Mouse (Mus musculus) spleen, adult 2 months (tissue): Measurements from ENCODE around the gene Nrsn2. TPM values are rescaled to one million over a fixed set of nuclear protein-coding genes. Genes with fewer than 3 reads are reported as not detected.

Source experiments
- DNase-seq, 2 experiments: peaks; one replicate each; pipeline versions ENCODE4 v3.0.0 to v3.0.0-alpha.2; 2012 to 2021; ENCODE audit warnings: low spot score in 2 of 2, low read depth in 1 of 2
- H3K27ac ChIP-seq: fragments of 200-500 bp; 2 replicates; pipeline ENCODE4 v1.5.1; 2012; ENCODE audit warnings: low read length, inconsistent platforms; ENCODE audit not compliant: insufficient read depth
- H3K27me3 ChIP-seq: fragments of 200-500 bp; 2 replicates; pipeline ENCODE4 v1.6.1; 2012; ENCODE audit warnings: mild to moderate bottlenecking, moderate library complexity, low read length, inconsistent platforms; ENCODE audit not compliant: control insufficient read depth, insufficient read depth
- H3K36me3 ChIP-seq: fragments of 200-500 bp; 2 replicates; pipeline ENCODE4 v1.6.1; 2012; ENCODE audit warnings: mild to moderate bottlenecking, low read length, inconsistent platforms; ENCODE audit not compliant: control insufficient read depth, insufficient read depth
- H3K4me1 ChIP-seq: fragments of 200-500 bp; 2 replicates; pipeline ENCODE4 v1.6.1; 2011; ENCODE audit warnings: inconsistent platforms; ENCODE audit not compliant: control insufficient read depth, insufficient read depth, insufficient read length
- H3K4me3 ChIP-seq: fragments of 200-500 bp; 2 replicates; pipeline ENCODE4 v1.5.1; 2011; ENCODE audit warnings: mild to moderate bottlenecking, inconsistent platforms; ENCODE audit not compliant: insufficient read depth, insufficient read length; ENCODE audit errors: extremely low read depth
- CTCF ChIP-seq: fragments of 200-500 bp; IDR thresholded peaks from 2 replicates; pipeline ENCODE4 v1.5.1; 2011; ENCODE audit warnings: mild to moderate bottlenecking, inconsistent platforms; ENCODE audit not compliant: insufficient read depth, insufficient read length, insufficient replicate concordance; ENCODE audit errors: extremely low read depth
- POLR2A ChIP-seq: fragments of 200-500 bp; IDR thresholded peaks from 2 replicates; pipeline ENCODE4 v1.6.1; 2011; ENCODE audit warnings: low read depth, low read length, inconsistent platforms
- WGBS: fragments of 180-500 bp; shearing (Covaris S2); methylation state at CpG from one replicate; pipeline ENCODE4 v1.1.7; 2018; 5-methylcytosine and 5-hydroxymethylcytosine counted together
- polyA plus RNA-seq: library from polyadenylated mRNA; depleted of rRNA; stranded (reverse); fragments of >200 nt; gene quantifications from 2 replicates; pipeline ENCODE4 v1.2.3, GENCODE M21; 2012

The Nrsn2 gene
- polyA plus RNA-seq, 1 experiment: not detected

DNA sequence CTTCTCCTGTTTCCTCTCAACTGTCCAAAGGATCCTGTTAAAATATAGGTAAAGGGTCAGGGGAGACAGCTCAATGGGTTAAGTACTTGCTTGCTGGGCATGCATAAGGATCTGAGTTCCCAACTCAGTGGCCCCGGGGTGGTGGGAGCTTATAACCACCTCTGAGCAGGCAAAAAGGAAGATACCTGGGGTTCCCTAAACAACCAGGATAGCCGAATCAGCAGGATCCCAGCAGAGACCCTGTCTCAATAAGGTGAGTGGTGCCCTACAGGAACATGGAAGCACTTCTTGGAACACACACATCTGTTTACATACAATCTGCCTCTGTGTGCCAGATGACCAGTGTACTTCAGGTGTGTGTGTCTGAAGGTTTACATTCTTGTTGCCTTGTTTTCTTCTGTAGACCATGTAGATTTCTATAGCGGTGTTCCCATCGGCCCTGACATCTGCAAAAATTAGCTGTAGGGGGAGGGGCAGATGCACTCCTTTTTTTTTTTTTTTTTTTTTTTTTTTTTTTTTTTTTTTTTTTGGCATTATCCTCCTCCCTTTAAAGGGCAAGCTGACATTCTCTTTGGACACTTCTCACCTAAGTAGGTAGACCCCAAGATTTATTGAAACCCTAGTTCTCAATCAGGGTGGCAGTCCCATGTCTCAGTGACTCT is 43.0 kb downstream of the Nrsn2 start:
- TF ChIP-seq POLR2A (no peak), CTCF (no peak)
- Histone ChIP-seq H3K27me3 (no peaks in the 10 kb centered on the region), H3K4me1 (peaks cover 11% of the 10 kb centered on the region; the same call in 1 of the 2 replicates), H3K4me3 (no peak overlapping the region), H3K36me3 (peaks cover 3% of the 10 kb centered on the region; the same call in 1 of the 2 replicates), H3K27ac (no peak overlapping the region)
- no peak for DNase-seq
- 83% methylated on average over 4 of the region's 4 CpGs for whole genome bisulfite sequencing

GRCm38 (mm10) chr2:152332101-152332825 is 44.2 kb downstream of the Nrsn2 start, which contains the start of gene Rbck1:
Gene Rbck1 (minus strand): TSS chr2:152332653.
- under 1% methylated on average over 54 of the region's 54 CpGs for whole genome bisulfite sequencing
- peaks cover 11% of the 10 kb centered on the region; the same call in 1 of the 2 replicates for H3K4me1 ChIP-seq
- no peak for TF ChIP-seq CTCF
- TF ChIP-seq POLR2A: peak; percentile 79
- H3K36me3 ChIP-seq: peaks cover 3% of the 10 kb centered on the region
- H3K27me3 ChIP-seq: no peaks in the 10 kb centered on the region
- DNase-seq: peak; percentile 77 to 87
- H3K27ac ChIP-seq: peak within 1 kb of the TSS; percentile 98
- H3K4me3 ChIP-seq: peak within 1 kb of the TSS; percentile 99

DNA sequence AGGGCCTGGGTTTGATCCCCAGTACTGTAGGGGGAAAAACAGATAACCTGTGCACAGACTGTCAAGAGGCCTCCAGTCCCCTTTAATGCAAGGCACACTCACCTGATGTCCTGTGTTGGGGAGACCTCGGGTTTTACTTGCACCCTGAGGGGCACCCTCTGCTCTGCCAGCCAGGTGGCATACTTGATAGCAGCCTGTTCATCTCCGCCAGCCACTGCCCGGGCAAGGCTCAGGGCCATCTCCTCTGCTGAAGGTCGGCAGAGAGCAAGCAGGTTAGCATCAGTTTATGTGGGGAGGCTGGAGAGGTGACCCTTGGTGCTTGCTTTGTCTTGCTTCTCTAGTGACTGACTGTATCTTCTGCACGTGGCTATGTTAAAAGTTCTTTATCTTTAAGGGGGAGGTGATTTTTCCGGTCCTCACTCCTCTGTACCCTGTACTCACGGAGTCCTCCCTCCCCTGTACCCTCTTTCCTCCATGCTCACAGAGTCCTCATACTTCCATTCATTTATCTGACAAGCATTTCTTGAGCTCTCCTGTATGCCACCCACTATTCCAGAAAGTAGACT is 45.5 kb downstream of the Nrsn2 start:
- Histone ChIP-seq H3K36me3 (peaks cover 10% of the 10 kb centered on the region), H3K27ac (no peak overlapping the region), H3K4me3 (no peak overlapping the region), H3K27me3 (no peaks in the 10 kb centered on the region), H3K4me1 (peaks cover 11% of the 10 kb centered on the region; the same call in 1 of the 2 replicates)
- WGBS: 37% methylated on average over 7 of the region's 7 CpGs
- TF ChIP-seq POLR2A (no peak), CTCF (no peak)
- no peak for DNase-seq

DNA sequence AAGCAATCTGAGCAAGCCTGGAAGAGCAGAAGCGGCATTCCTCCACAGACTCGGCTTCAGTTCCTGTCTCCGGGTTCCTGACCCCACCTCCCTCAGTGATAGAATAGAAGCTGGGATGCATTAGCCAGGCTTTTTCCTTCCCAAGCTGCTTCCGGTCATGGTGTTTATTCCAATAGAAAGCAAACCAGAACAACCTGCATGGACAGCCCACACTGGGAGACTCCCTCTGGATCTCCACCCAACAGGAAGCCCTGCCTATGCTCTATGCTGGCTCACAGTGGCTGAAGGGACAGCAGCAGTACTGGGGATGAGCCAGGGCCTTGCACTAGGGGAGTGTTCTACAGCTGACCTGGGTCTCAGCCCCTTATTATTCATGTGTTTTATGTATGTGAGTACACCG is 48.5 kb downstream of the Nrsn2 start:
- Histone ChIP-seq H3K36me3 (peaks cover 29% of the 10 kb centered on the region), H3K27ac (no peak overlapping the region), H3K4me3 (no peak overlapping the region), H3K27me3 (no peaks in the 10 kb centered on the region), H3K4me1 (peaks cover 11% of the 10 kb centered on the region; the same call in 1 of the 2 replicates)
- TF ChIP-seq POLR2A: no peak
- TF ChIP-seq CTCF: no peak
- no peak for DNase-seq
- WGBS: 84% methylated on average over 5 of the region's 5 CpGs

DNA sequence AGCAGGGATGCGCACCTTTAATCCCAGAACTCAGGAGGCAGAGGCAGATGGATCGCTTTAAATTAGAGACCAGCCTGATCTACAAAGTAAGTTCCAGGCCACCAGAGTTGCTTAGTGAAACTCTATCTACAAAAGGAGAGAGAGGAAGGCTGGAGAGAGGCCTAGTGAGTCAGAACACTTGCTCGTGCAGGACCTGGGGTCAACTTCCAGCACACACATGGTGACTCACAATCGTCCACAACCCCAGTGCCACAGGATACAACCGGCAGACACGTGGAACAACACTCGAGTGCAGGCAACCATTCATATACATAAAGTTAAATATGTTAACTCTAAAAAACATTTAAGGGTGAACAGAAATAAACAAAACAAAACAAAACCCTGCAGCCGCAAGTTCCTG is 49.8 kb downstream of the Nrsn2 start:
- 92% methylated on average over 8 of the region's 8 CpGs for WGBS
- TF ChIP-seq CTCF (no peak), POLR2A (no peak)
- no peaks in the 10 kb centered on the region for H3K27me3 ChIP-seq
- H3K36me3 ChIP-seq: peaks cover 39% of the 10 kb centered on the region
- no peak overlapping the region for H3K4me3 ChIP-seq
- DNase-seq: no peak
- no peak overlapping the region for H3K27ac ChIP-seq
- peaks cover 11% of the 10 kb centered on the region; the same call in 1 of the 2 replicates for H3K4me1 ChIP-seq

GRCm38 (mm10) chr2:152326157-152326556 is 50.3 kb downstream of the Nrsn2 start:
- no peak for DNase-seq
- H3K27ac ChIP-seq: no peak overlapping the region
- H3K4me1 ChIP-seq: peaks cover 8% of the 10 kb centered on the region; the same call in 1 of the 2 replicates
- TF ChIP-seq POLR2A: no peak
- TF ChIP-seq CTCF: no peak
- no peak overlapping the region for H3K4me3 ChIP-seq
- no peaks in the 10 kb centered on the region for H3K27me3 ChIP-seq
- peaks cover 42% of the 10 kb centered on the region for H3K36me3 ChIP-seq
- 96% methylated on average over 13 of the region's 13 CpGs for WGBS

- Histone ChIP-seq H3K27ac (no peak overlapping the region), H3K4me3 (no peak overlapping the region), H3K27me3 (no peaks in the 10 kb centered on the region), H3K36me3 (peaks cover 45% of the 10 kb centered on the region), H3K4me1 (no peaks in the 10 kb centered on the region)
- no peak for DNase-seq
- 88% methylated on average over 3 of the region's 3 CpGs for WGBS
- TF ChIP-seq POLR2A: no peak
- no peak for TF ChIP-seq CTCF
Observed at GRCm38 (mm10) chr2:152324842-152325241, 51.6 kb downstream of the Nrsn2 start.
